Mouse (Mus musculus) yolk sac, embryonic 10.5 days (tissue): Measurements from ENCODE around the gene Ehbp1.

ENCODE experiments used
- DNase-seq: peaks from one replicate; pipeline ENCODE4 v3.0.0-alpha.2; 2017; ENCODE audit warnings: low spot score

The Ehbp1 gene

GRCm38 (mm10) chr11:22342242-22343207 lies at the start of gene Ehbp1:
TSS of gene Ehbp1 (minus strand) at chr11:22342292.
- peak; percentile 11 for DNase-seq

- DNase-seq: no peak
These were observed 45.5 kb upstream of the Ehbp1 start for GRCm38 (mm10) chr11:22387472-22388098.

- no peak for DNase-seq
These were observed 41.4 kb upstream of the Ehbp1 start for GRCm38 (mm10) chr11:22383532-22383931.

GRCm38 (mm10) chr11:22374811-22375210 lies 32.7 kb upstream of the Ehbp1 start:
- DNase-seq: no peak

GRCm38 (mm10) chr11:22373290-22373674 lies 31.2 kb upstream of the Ehbp1 start:
- no peak for DNase-seq

GRCm38 (mm10) chr11:22372609-22373289 lies 30.7 kb upstream of the Ehbp1 start:
- no peak for DNase-seq

GRCm38 (mm10) chr11:22369841-22370240 lies 27.7 kb upstream of the Ehbp1 start:
- no peak for DNase-seq

- no peak for DNase-seq
These were observed 26.5 kb upstream of the Ehbp1 start for GRCm38 (mm10) chr11:22368621-22369020.

- DNase-seq: no peak
These were observed 24.4 kb upstream of the Ehbp1 start for GRCm38 (mm10) chr11:22366486-22366885.

- DNase-seq: no peak
These were observed 12.0 kb upstream of the Ehbp1 start for GRCm38 (mm10) chr11:22353962-22354621.

- DNase-seq: no peak
These were observed 7.9 kb upstream of the Ehbp1 start for GRCm38 (mm10) chr11:22349945-22350344.

GRCm38 (mm10) chr11:22348536-22348910 lies 6.4 kb upstream of the Ehbp1 start:
- DNase-seq: no peak

- peak; percentile 24 for DNase-seq
These were observed 5.8 kb upstream of the Ehbp1 start for GRCm38 (mm10) chr11:22347651-22348535.

- DNase-seq: no peak
These were observed 14.7 kb downstream of the Ehbp1 start for GRCm38 (mm10) chr11:22327302-22327910.

- DNase-seq: no peak
These were observed 24.2 kb downstream of the Ehbp1 start for GRCm38 (mm10) chr11:22317824-22318411.

- no peak for DNase-seq
These were observed 26.3 kb downstream of the Ehbp1 start for GRCm38 (mm10) chr11:22315801-22316200.

- no peak for DNase-seq
These were observed 40.9 kb downstream of the Ehbp1 start for GRCm38 (mm10) chr11:22301164-22301563.

- no peak for DNase-seq
These were observed 52.9 kb downstream of the Ehbp1 start for GRCm38 (mm10) chr11:22289164-22289563.

GRCm38 (mm10) chr11:22287513-22287900 lies 54.6 kb downstream of the Ehbp1 start:
- no peak for DNase-seq

GRCm38 (mm10) chr11:22286885-22287512 lies 55.1 kb downstream of the Ehbp1 start:
- peak; percentile 95 for DNase-seq
